Mouse (Mus musculus) liver, postnatal 0 days (tissue): Measurements from ENCODE around the gene Mpc2. TPM values are rescaled to one million over a fixed set of nuclear protein-coding genes. Genes with fewer than 3 reads are reported as not detected.
A peak's percentile ranks its signal among the peaks of the same experiment; 100 is the strongest.

ENCODE experiments used
- ATAC-seq: fragments of 200-750 bp; cut with Nextera tagmentation; 2 replicates; pipeline ENCODE4 v1.8.0; 2017; ENCODE audit warnings: mild to moderate bottlenecking, moderate library complexity
- DNase-seq: peaks from one replicate; pipeline ENCODE4 v3.0.0-alpha.2; 2016
- H3K27ac ChIP-seq: fragments of 300-500 bp; sonication (generic); 2 replicates; pipeline ENCODE4 v1.5.1; 2014; ENCODE audit warnings: antibody characterized with exemption, moderate library complexity, mild to moderate bottlenecking, low read depth
- H3K27me3 ChIP-seq: fragments of 300-500 bp; sonication (generic); 2 replicates; pipeline ENCODE4 v1.6.1; 2014; ENCODE audit warnings: low read length, control low read depth, mixed read lengths; ENCODE audit not compliant: insufficient read depth
- H3K36me3 ChIP-seq: fragments of 300-500 bp; sonication (generic); replicated peaks from 2 replicates; pipeline ENCODE4 v1.6.1; 2014; ENCODE audit warnings: mild to moderate bottlenecking, control low read depth, low read length, moderate library complexity, mixed read lengths; ENCODE audit not compliant: insufficient read depth
- H3K4me1 ChIP-seq: fragments of 300-500 bp; sonication (generic); 2 replicates; pipeline ENCODE4 v1.6.1; 2014; ENCODE audit warnings: antibody characterized with exemption, mild to moderate bottlenecking, control low read depth; ENCODE audit not compliant: insufficient read depth
- H3K4me2 ChIP-seq: fragments of 300-500 bp; sonication (generic); 2 replicates; pipeline ENCODE4 v1.6.1; 2014; ENCODE audit warnings: low read depth, mild to moderate bottlenecking, low read length, moderate library complexity, mixed read lengths
- H3K4me3 ChIP-seq: fragments of 300-500 bp; sonication (generic); 2 replicates; pipeline ENCODE4 v1.5.1; 2014; ENCODE audit warnings: low read depth, low read length
- H3K9ac ChIP-seq: fragments of 300-500 bp; sonication (generic); replicated peaks from 2 replicates; pipeline ENCODE4 v1.6.1; 2014; ENCODE audit warnings: mild to moderate bottlenecking, moderate library complexity
- H3K9me3 ChIP-seq: fragments of 300-500 bp; sonication (generic); 2 replicates; pipeline ENCODE4 v1.6.1; 2016; ENCODE audit warnings: mild to moderate bottlenecking, control low read depth, low read length, mixed read lengths
- CTCF ChIP-seq: sonication (generic); IDR thresholded peaks from 2 replicates; pipeline ENCODE4 v1.5.1; 2016; ENCODE audit warnings: antibody characterized with exemption, low read depth
- EP300 ChIP-seq: IDR thresholded peaks from 2 replicates; pipeline ENCODE4 v1.6.1; 2016; ENCODE audit warnings: antibody characterized with exemption, low read depth, mild to moderate bottlenecking
- WGBS: fragments of 180-500 bp; shearing (Covaris S2); extraction: QIAGEN DNeasy Blood & Tissue Kit; methylation state at CpG from one replicate; pipeline ENCODE4 v1.1.7; 2014; ENCODE audit not compliant: insufficient replicate concordance; 5-methylcytosine and 5-hydroxymethylcytosine counted together
- polyA plus RNA-seq: library from polyadenylated mRNA; unstranded; fragments of >200 nt; fragmentation: Nextera tagmentation; extraction: Ambion mirVana; gene quantifications from 2 replicates; pipeline ENCODE4 v1.2.1, GENCODE M21; 2015

Gene Mpc2
- polyA plus RNA-seq, 1 experiment from 2014 or later: 858 TPM

- H3K9ac ChIP-seq: peak overlapping the region; percentile 42; the same call in 1 of the 2 replicates
- H3K36me3 ChIP-seq: no peaks in the 10 kb centered on the region
- no peak for DNase-seq
- no peak for TF ChIP-seq EP300
- TF ChIP-seq CTCF: no peak
- peak overlapping the region; percentile 85 for H3K4me2 ChIP-seq
- H3K27ac ChIP-seq: peak overlapping the region; percentile 60
- 0 out of 2 replicates have a peak, but pooled peaks cover 2% of the 10 kb centered on the region for H3K4me1 ChIP-seq
- H3K4me3 ChIP-seq: peak overlapping the region; percentile 82
- H3K9me3 ChIP-seq: no peaks in the 10 kb centered on the region
- ATAC-seq: no peak
- WGBS: 43% methylated on average over 1 of the region's 1 CpGs
- no peaks in the 10 kb centered on the region for H3K27me3 ChIP-seq
Observed at GRCm38 (mm10) chr1:165462861-165463260, 2.4 kb downstream of the Mpc2 start.

DNA sequence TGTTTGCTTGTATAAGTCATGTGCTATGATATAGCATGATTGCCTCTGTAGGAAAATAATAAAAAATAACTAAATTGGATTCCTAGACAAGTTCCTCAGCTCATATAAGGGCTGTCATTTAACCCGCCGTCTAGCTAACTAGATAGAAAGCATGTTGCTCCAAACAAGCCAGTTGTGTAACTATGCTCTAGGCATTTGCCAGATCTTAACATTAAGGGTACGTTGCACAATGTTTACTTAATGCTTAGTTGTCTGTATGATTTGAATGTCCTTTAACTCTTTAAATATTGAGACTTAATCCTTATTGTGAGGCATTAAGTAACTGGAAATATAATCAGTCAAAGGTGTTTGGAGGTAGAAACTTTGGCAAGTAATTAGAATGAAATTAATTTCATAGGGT is 4.1 kb downstream of the Mpc2 start:
- 63% methylated on average over 3 of the region's 3 CpGs for WGBS
- ATAC-seq (no peak), DNase-seq (no peak)
- TF ChIP-seq EP300 (peak; percentile 33; the same call in 1 of the 2 replicates), CTCF (no peak)
- H3K9ac ChIP-seq: no peak overlapping the region
- no peak overlapping the region for H3K4me3 ChIP-seq
- H3K4me2 ChIP-seq: peak overlapping the region; percentile 51; the same call in 1 of the 2 replicates
- no peak overlapping the region for H3K27ac ChIP-seq
- no peaks in the 10 kb centered on the region for H3K9me3 ChIP-seq
- peaks cover 9% of the 10 kb centered on the region; the same call in 1 of the 2 replicates for H3K4me1 ChIP-seq
- H3K36me3 ChIP-seq: no peaks in the 10 kb centered on the region
- H3K27me3 ChIP-seq: no peaks in the 10 kb centered on the region

DNA sequence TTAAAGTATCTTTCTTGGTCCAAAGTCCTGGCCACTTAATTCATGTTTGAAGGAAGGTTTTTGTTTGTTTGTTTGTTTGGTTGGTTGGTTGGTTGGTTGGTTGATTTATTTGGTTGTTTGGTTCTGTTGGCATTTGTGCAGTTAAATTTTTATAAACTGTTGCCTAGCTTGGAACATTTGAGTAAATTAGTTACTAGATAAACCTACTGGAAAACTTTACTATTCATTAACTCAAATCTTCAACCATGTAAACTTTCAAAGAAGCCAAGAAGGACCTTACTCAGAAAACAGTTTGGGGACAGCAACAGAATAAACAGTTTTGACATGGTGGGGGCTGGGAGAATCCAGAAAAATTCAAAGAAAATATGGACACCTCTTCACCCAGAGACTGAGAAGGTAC is 8.5 kb downstream of the Mpc2 start:
- no peaks in the 10 kb centered on the region for H3K9me3 ChIP-seq
- TF ChIP-seq EP300 (no peak), CTCF (no peak)
- H3K4me3 ChIP-seq: no peak overlapping the region
- no peak for DNase-seq
- no peaks in the 10 kb centered on the region for H3K36me3 ChIP-seq
- peak overlapping the region; percentile 79 for H3K27ac ChIP-seq
- ATAC-seq: no peak
- peaks cover 17% of the 10 kb centered on the region for H3K4me1 ChIP-seq
- no peaks in the 10 kb centered on the region for H3K27me3 ChIP-seq
- peak overlapping the region; percentile 6 for H3K4me2 ChIP-seq
- no peak overlapping the region for H3K9ac ChIP-seq

DNA sequence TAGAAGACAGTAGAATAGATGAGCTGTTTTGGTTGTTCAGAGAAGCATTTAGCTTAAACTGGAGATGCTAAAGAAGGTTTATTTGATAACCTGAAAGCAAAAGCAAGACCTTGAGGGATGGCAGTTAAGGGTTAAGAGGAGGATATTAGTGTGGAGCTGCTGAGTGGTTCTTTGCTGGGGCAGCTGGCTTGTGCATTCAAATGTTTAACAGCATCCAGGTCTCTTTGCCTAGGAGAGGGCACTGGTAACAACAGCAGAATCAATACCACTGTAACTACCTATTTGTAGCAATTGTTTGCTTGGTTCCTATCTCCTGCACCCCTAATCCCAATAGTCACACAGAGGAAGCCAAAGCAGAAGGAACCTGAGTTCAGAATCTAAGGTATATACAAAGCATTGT is 9.3 kb downstream of the Mpc2 start:
- no peak for DNase-seq
- ATAC-seq: peak; percentile 84
- H3K4me2 ChIP-seq: peak overlapping the region; percentile 6; the same call in 1 of the 2 replicates

DNA sequence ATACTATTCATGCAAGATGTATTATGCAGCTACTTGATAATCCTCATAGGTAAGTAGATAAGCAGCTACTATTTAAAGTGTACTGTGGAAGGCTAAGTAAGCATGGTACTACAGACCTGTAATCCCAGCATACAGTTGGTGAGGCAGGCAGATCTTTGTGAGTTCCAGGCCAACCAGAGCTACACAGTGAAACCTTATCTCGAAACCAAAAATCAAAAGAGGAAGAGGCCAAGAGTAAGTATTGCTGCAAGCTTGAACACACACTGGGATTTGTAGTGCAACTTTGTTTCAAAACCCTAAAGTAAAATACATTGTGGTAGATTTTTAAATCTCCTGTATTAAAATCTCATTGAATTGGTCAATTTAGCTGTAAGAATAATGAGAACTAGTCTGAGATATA is 11.1 kb downstream of the Mpc2 start:
- Histone ChIP-seq H3K4me2 (no peak overlapping the region), H3K9ac (no peak overlapping the region), H3K4me3 (no peak overlapping the region), H3K36me3 (no peaks in the 10 kb centered on the region; the same call in 1 of the 2 replicates), H3K27ac (peak overlapping the region; percentile 48), H3K27me3 (no peaks in the 10 kb centered on the region), H3K4me1 (peaks cover 17% of the 10 kb centered on the region), H3K9me3 (no peaks in the 10 kb centered on the region)
- 11% methylated on average over 1 of the region's 1 CpGs for WGBS
- TF ChIP-seq CTCF (no peak), EP300 (no peak)
- ATAC-seq: no peak
- no peak for DNase-seq

More for the DNA sequence above, 9.3 kb downstream of the Mpc2 start:
- Histone ChIP-seq H3K4me1 (peaks cover 17% of the 10 kb centered on the region), H3K27me3 (no peaks in the 10 kb centered on the region), H3K9ac (no peak overlapping the region), H3K9me3 (no peaks in the 10 kb centered on the region), H3K27ac (peak overlapping the region; percentile 79), H3K36me3 (no peaks in the 10 kb centered on the region), H3K4me3 (no peak overlapping the region)
- TF ChIP-seq CTCF (no peak), EP300 (no peak)

- H3K27ac ChIP-seq: peak within 1 kb of the TSS; percentile 82
- H3K4me2 ChIP-seq: peak within 1 kb of the TSS; percentile 28; the same call in 1 of the 2 replicates
- TF ChIP-seq CTCF (no peak), EP300 (peak; percentile 86)
- 67% methylated on average over 8 of the region's 8 CpGs for whole genome bisulfite sequencing
- H3K4me3 ChIP-seq: no peak within 1 kb of the TSS
- H3K36me3 ChIP-seq: peaks cover 22% of the 10 kb centered on the region
- H3K9me3 ChIP-seq: no peaks in the 10 kb centered on the region
- no peaks in the 10 kb centered on the region for H3K27me3 ChIP-seq
- DNase-seq: peak; percentile 29
- H3K4me1 ChIP-seq: peaks cover 19% of the 10 kb centered on the region
- peak; percentile 83 for ATAC-seq
- no peak within 1 kb of the TSS for H3K9ac ChIP-seq
Observed at GRCm38 (mm10) chr1:165484688-165485233, 24.3 kb downstream of the Mpc2 start, which contains the start of gene Adcy10. Adcy10 (plus strand) TSS chr1:165485183.

DNA sequence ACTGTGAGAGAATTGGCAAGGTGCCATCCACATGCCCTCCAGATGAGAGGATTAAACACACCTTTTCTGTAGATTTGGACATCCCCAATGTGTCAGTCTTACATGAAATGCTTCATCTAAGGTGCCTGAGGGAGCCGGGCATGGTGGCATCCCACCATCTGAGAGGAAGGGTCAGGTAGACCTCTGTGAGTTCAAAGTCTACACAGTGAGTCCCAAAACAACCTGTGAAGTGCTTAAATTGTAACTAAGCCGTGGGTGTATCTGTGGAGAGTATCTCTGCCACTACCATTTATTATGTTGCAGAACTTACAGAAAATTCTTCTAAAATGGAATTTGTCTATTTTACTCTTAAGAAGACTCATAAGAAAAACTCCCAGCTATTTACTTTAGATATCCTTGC is 25.7 kb downstream of the Mpc2 start:
- WGBS: 55% methylated on average over 2 of the region's 2 CpGs
- H3K27ac ChIP-seq: 0 out of 2 replicates have a peak overlapping the region, but pooled peaks have one; percentile 82
- ATAC-seq (peak; percentile 12; the same call in 1 of the 2 replicates), DNase-seq (no peak)
- H3K36me3 ChIP-seq: peaks cover 10% of the 10 kb centered on the region
- no peak overlapping the region for H3K4me2 ChIP-seq
- no peak for TF ChIP-seq CTCF
- no peak for TF ChIP-seq EP300
- no peak overlapping the region for H3K9ac ChIP-seq
- no peak overlapping the region for H3K4me3 ChIP-seq
- no peaks in the 10 kb centered on the region for H3K27me3 ChIP-seq
- H3K4me1 ChIP-seq: peaks cover 19% of the 10 kb centered on the region
- H3K9me3 ChIP-seq: no peaks in the 10 kb centered on the region
